Mouse (Mus musculus) hindbrain, embryonic 13.5 days (tissue): ENCODE results near the gene Ssh3. TPM values are rescaled to one million over a fixed set of nuclear protein-coding genes. Genes with fewer than 3 reads are reported as not detected.

Experiments
- ATAC-seq: fragments of 200-750 bp; cut with Nextera tagmentation; 2 replicates; pipeline ENCODE4 v1.8.0; 2017; ENCODE audit warnings: moderate TSS enrichment; ENCODE audit not compliant: low FRiP score
- H3K27ac ChIP-seq: fragments of 300-500 bp; sonication (generic); 2 replicates; pipeline ENCODE4 v1.5.1; 2015; ENCODE audit warnings: inconsistent platforms, mild to moderate bottlenecking, moderate library complexity
- H3K27me3 ChIP-seq: fragments of 300-500 bp; sonication (generic); 2 replicates; pipeline ENCODE4 v1.6.1; 2015; ENCODE audit warnings: mild to moderate bottlenecking, inconsistent platforms
- H3K36me3 ChIP-seq: fragments of 300-500 bp; sonication (generic); 2 replicates; pipeline ENCODE4 v1.6.1; 2015; ENCODE audit warnings: mild to moderate bottlenecking, inconsistent platforms
- H3K4me1 ChIP-seq: fragments of 300-500 bp; sonication (generic); replicated peaks from 2 replicates; pipeline ENCODE4 v1.6.1; 2015; ENCODE audit warnings: inconsistent platforms
- H3K4me2 ChIP-seq: fragments of 300-500 bp; sonication (generic); 2 replicates; pipeline ENCODE4 v1.6.1; 2015; ENCODE audit warnings: inconsistent platforms, mild to moderate bottlenecking, moderate library complexity
- H3K4me3 ChIP-seq: fragments of 300-500 bp; sonication (generic); 2 replicates; pipeline ENCODE4 v1.5.1; 2015; ENCODE audit warnings: mild to moderate bottlenecking, inconsistent platforms
- H3K9ac ChIP-seq: fragments of 300-500 bp; sonication (generic); 2 replicates; pipeline ENCODE4 v1.6.1; 2015; ENCODE audit warnings: mild to moderate bottlenecking, inconsistent platforms
- H3K9me3 ChIP-seq: fragments of 300-500 bp; sonication (generic); 2 replicates; pipeline ENCODE4 v1.6.1; 2016; ENCODE audit warnings: inconsistent platforms
- WGBS: fragments of 180-500 bp; shearing (Covaris S2); methylation state at CpG from one replicate; pipeline ENCODE4 v1.1.7; 2015; 5-methylcytosine and 5-hydroxymethylcytosine counted together
- polyA plus RNA-seq: library from polyadenylated mRNA; unstranded; fragments of >200 nt; fragmentation: Nextera tagmentation; extraction: Ambion mirVana; gene quantifications from 2 replicates; pipeline ENCODE4 v1.2.1, GENCODE M21; 2015

Ssh3 gene
- polyA plus RNA-seq, 1 experiment from 2014 or later: 10.6 TPM

- Histone ChIP-seq H3K27ac (no peak overlapping the region), H3K9ac (no peak overlapping the region), H3K27me3 (peaks cover 70% of the 10 kb centered on the region), H3K36me3 (no peaks in the 10 kb centered on the region), H3K4me1 (peaks cover 44% of the 10 kb centered on the region), H3K4me3 (no peak overlapping the region), H3K4me2 (no peak overlapping the region), H3K9me3 (no peaks in the 10 kb centered on the region)
- ATAC-seq: no peak
- 86% methylated on average over 6 of the region's 6 CpGs for WGBS
Observed at GRCm38 (mm10) chr19:4219943-4220342, 49.0 kb downstream of the Ssh3 start.

DNA sequence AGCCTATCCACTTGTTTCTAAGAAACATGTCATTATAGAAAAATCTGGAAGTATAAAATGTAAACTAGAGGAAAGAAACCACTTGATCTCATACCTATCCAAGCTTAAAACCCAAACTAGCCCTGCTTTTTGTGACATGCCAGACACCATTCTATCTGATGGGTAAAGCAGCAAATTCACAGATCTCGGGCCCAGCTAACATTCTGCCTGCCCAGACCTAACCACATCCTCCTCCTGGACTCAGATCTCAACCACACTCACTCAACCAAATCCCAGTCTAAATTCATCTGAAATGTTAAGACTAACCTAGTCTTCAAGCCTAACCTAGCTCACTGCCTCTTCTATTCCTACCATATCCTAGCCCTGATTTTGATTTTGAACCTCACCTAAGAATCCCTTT is 50.2 kb downstream of the Ssh3 start:
- Histone ChIP-seq H3K36me3 (no peaks in the 10 kb centered on the region), H3K4me1 (peaks cover 56% of the 10 kb centered on the region), H3K27ac (no peak overlapping the region), H3K9me3 (no peaks in the 10 kb centered on the region), H3K9ac (no peak overlapping the region), H3K4me2 (no peak overlapping the region), H3K4me3 (no peak overlapping the region), H3K27me3 (peaks cover 79% of the 10 kb centered on the region)
- ATAC-seq: no peak
- 80% methylated on average over 1 of the region's 1 CpGs for whole genome bisulfite sequencing

DNA sequence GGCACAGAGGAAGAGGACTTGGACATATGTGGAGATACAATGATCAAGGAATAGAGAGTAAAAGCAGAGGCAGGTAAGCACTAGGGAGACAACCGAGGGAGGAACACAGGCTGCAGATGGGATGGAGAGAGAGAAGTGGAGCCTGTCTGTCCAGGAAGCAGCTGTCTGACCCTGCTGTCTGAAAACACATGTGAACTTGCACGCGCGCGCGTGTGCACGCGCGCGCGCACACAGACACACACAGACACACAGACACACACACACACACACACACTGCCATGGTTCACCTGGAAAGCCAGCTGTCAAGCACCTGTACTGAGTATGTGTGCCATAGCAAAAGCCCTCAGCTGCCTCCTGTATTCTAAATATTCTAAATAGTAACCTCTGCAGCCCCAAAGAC is 50.7 kb downstream of the Ssh3 start:
- Histone ChIP-seq H3K27me3 (peaks cover 81% of the 10 kb centered on the region), H3K9me3 (no peaks in the 10 kb centered on the region), H3K4me1 (peaks cover 61% of the 10 kb centered on the region), H3K4me2 (no peak overlapping the region), H3K27ac (no peak overlapping the region), H3K36me3 (no peaks in the 10 kb centered on the region), H3K4me3 (no peak overlapping the region), H3K9ac (no peak overlapping the region; the same call in 1 of the 2 replicates)
- no peak for ATAC-seq
- WGBS: 91% methylated on average over 10 of the region's 11 CpGs

- no peak overlapping the region for H3K4me2 ChIP-seq
- no peaks in the 10 kb centered on the region for H3K36me3 ChIP-seq
- no peaks in the 10 kb centered on the region for H3K9me3 ChIP-seq
- no peak overlapping the region for H3K27ac ChIP-seq
- 52% methylated on average over 3 of the region's 3 CpGs for WGBS
- H3K9ac ChIP-seq: no peak overlapping the region; the same call in 1 of the 2 replicates
- H3K4me3 ChIP-seq: no peak overlapping the region
- ATAC-seq: no peak
- H3K27me3 ChIP-seq: peaks cover 85% of the 10 kb centered on the region
- peaks cover 65% of the 10 kb centered on the region for H3K4me1 ChIP-seq
Observed at GRCm38 (mm10) chr19:4217855-4218254, 51.1 kb downstream of the Ssh3 start.

GRCm38 (mm10) chr19:4217140-4217539 is 51.8 kb downstream of the Ssh3 start:
- Histone ChIP-seq H3K9ac (no peak overlapping the region), H3K4me1 (peaks cover 66% of the 10 kb centered on the region), H3K27me3 (peaks cover 91% of the 10 kb centered on the region), H3K4me3 (no peak overlapping the region), H3K27ac (no peak overlapping the region), H3K9me3 (no peaks in the 10 kb centered on the region), H3K4me2 (no peak overlapping the region), H3K36me3 (no peaks in the 10 kb centered on the region)
- ATAC-seq: no peak
- WGBS: 16% methylated on average over 5 of the region's 5 CpGs

GRCm38 (mm10) chr19:4216041-4216685 is 52.8 kb downstream of the Ssh3 start:
- Histone ChIP-seq H3K27me3 (peaks cover 94% of the 10 kb centered on the region), H3K4me1 (peaks cover 57% of the 10 kb centered on the region), H3K4me3 (no peak overlapping the region), H3K9ac (no peak overlapping the region), H3K4me2 (no peak overlapping the region), H3K9me3 (no peaks in the 10 kb centered on the region), H3K36me3 (no peaks in the 10 kb centered on the region), H3K27ac (no peak overlapping the region)
- ATAC-seq: no peak
- WGBS: 22% methylated on average over 14 of the region's 14 CpGs

DNA sequence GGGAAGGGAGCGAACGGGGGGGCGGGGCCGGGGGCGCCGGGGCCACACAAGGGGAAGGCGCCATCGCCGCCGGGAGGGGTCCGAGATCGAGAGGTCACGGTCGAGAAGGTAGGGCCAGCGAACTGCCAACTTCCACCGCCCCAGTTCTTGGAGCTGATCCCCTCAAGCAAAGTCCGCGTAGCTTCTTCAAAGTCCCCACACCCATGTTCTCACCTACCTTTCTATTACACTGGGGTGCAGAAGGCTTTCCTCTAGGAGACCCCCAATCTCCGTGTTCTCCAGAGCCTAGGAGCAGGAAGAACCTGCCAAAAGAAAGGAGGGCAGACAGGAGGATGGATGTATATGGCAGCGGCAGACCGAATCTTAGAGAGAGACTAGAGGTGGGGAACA is 53.5 kb downstream of the Ssh3 start:
- ATAC-seq: no peak
- 2% methylated on average over 15 of the region's 21 CpGs for WGBS
- H3K9me3 ChIP-seq: no peaks in the 10 kb centered on the region
- peaks cover 94% of the 10 kb centered on the region for H3K27me3 ChIP-seq
- H3K36me3 ChIP-seq: no peaks in the 10 kb centered on the region
- peak overlapping the region; percentile 54 for H3K4me3 ChIP-seq
- peak overlapping the region; percentile 75 for H3K9ac ChIP-seq
- H3K4me1 ChIP-seq: peaks cover 50% of the 10 kb centered on the region
- peak overlapping the region; percentile 91 for H3K4me2 ChIP-seq
- H3K27ac ChIP-seq: no peak overlapping the region

DNA sequence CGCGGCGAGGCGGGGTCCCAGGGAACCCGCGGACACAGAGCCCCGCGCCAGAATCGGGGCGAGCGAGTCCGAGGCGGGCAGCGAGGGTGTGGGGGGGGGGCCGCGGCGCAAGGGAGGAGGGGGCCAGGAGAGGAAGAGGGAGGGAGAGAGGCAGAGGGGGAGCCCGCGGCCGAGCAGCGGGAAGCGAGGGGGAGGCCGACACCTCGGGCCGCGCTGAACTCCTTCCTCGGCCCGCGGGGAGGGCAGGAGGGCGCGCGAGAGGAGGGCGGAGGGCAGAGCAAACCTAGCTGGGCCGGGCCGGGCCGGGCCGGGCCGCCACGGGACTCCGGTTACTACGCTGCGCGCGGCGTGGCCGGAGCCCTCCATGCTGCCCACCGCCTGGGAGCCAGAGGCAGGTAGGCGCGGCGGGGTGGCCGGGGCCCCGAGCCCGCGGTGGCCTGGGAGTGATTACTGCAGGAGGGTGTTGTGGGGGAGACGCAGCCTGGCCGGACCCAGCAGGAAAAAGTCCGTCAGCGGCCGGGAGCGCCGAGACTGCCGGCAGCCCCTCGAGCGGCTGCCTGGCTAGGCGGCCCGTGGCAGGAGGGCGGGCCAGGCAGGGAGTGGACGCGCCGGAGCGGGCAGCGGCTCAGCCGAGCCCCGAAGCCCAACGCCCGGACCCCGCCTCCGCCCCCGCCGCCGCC is 54.1 kb downstream of the Ssh3 start:
- Histone ChIP-seq H3K27me3 (peaks cover 92% of the 10 kb centered on the region), H3K27ac (no peak overlapping the region), H3K9me3 (no peaks in the 10 kb centered on the region), H3K9ac (peak overlapping the region; percentile 75), H3K36me3 (no peaks in the 10 kb centered on the region), H3K4me1 (peaks cover 45% of the 10 kb centered on the region), H3K4me2 (peak overlapping the region; percentile 91), H3K4me3 (peak overlapping the region; percentile 54)
- under 1% methylated on average over 66 of the region's 81 CpGs for WGBS
- ATAC-seq: no peak

GRCm38 (mm10) chr19:4214071-4214770 is 54.8 kb downstream of the Ssh3 start, which contains the start of the genes Clcf1 and AC109138.7:
Gene Clcf1 (plus strand): TSS chr19:4214238.
Gene AC109138.7 (plus strand): TSS chr19:4214357.
- Histone ChIP-seq H3K4me3 (peak within 1 kb of the TSS; percentile 54), H3K27me3 (peaks cover 86% of the 10 kb centered on the region), H3K9me3 (no peaks in the 10 kb centered on the region), H3K4me2 (peak within 1 kb of the TSS; percentile 91), H3K36me3 (no peaks in the 10 kb centered on the region), H3K9ac (peak within 1 kb of the TSS; percentile 75), H3K4me1 (peaks cover 44% of the 10 kb centered on the region), H3K27ac (no peak within 1 kb of the TSS)
- under 1% methylated on average over 47 of the region's 49 CpGs for WGBS
- ATAC-seq: no peak; the same call in 1 of the 2 replicates

- peaks cover 44% of the 10 kb centered on the region for H3K4me1 ChIP-seq
- peak overlapping the region; percentile 91 for H3K4me2 ChIP-seq
- H3K4me3 ChIP-seq: no peak overlapping the region; the same call in 1 of the 2 replicates
- ATAC-seq: no peak
- H3K9me3 ChIP-seq: no peaks in the 10 kb centered on the region
- H3K27me3 ChIP-seq: peaks cover 85% of the 10 kb centered on the region
- H3K9ac ChIP-seq: peak overlapping the region; percentile 75; the same call in 1 of the 2 replicates
- no peaks in the 10 kb centered on the region for H3K36me3 ChIP-seq
- no peak overlapping the region for H3K27ac ChIP-seq
- WGBS: 3% methylated on average over 9 of the region's 9 CpGs
Observed at GRCm38 (mm10) chr19:4213524-4213974, 55.4 kb downstream of the Ssh3 start.

GRCm38 (mm10) chr19:4211891-4212588 is 56.9 kb downstream of the Ssh3 start:
- H3K9me3 ChIP-seq: no peaks in the 10 kb centered on the region
- no peaks in the 10 kb centered on the region for H3K36me3 ChIP-seq
- H3K9ac ChIP-seq: no peak overlapping the region; the same call in 1 of the 2 replicates
- 21% methylated on average over 4 of the region's 4 CpGs for WGBS
- peaks cover 79% of the 10 kb centered on the region for H3K27me3 ChIP-seq
- no peak overlapping the region for H3K4me2 ChIP-seq
- peaks cover 42% of the 10 kb centered on the region for H3K4me1 ChIP-seq
- no peak overlapping the region for H3K4me3 ChIP-seq
- H3K27ac ChIP-seq: no peak overlapping the region
- ATAC-seq: no peak
